Mouse (Mus musculus): ENCODE results near the gene Slco2a1. TPM values are rescaled to one million over a fixed set of nuclear protein-coding genes. Genes with fewer than 3 reads are reported as not detected.
A peak's percentile ranks its signal among the peaks of the same experiment; 100 is the strongest.

Slco2a1 gene
- polyA plus RNA-seq, 1 experiment from 2014 or later, result 0.54 TPM

- H3K27ac ChIP-seq, result no peak overlapping the region
- no peaks in the 10 kb centered on the region for H3K27me3 ChIP-seq
- H3K36me3 ChIP-seq (ENCODE audit: poor library complexity, severe bottlenecking), result no peaks in the 10 kb centered on the region
- no peaks in the 10 kb centered on the region for H3K9me3 ChIP-seq (replicated peaks)
- H3K4me2 ChIP-seq, result no peak overlapping the region
- no peak overlapping the region for H3K4me3 ChIP-seq
- H3K4me1 ChIP-seq, result peaks cover 7% of the 10 kb centered on the region; the same call in 1 of the 2 replicates
- 85% methylated on average over 7 of the region's 7 CpGs for WGBS
- H3K9ac ChIP-seq, result no peak overlapping the region
- no peak for ATAC-seq
Observed at GRCm38 (mm10) chr9:103053829-103054228, 65.3 kb downstream of the Slco2a1 start.

- Histone ChIP-seq H3K27me3 (no peaks in the 10 kb centered on the region), H3K9ac (no peak overlapping the region), H3K4me3 (no peak overlapping the region), H3K27ac (no peak overlapping the region), H3K4me2 (no peak overlapping the region), H3K36me3 (ENCODE audit: poor library complexity, severe bottlenecking) (no peaks in the 10 kb centered on the region), H3K9me3 (replicated peaks) (no peaks in the 10 kb centered on the region), H3K4me1 (peaks cover 7% of the 10 kb centered on the region; the same call in 1 of the 2 replicates)
- ATAC-seq, result no peak
- WGBS, result 62% methylated on average over 11 of the region's 11 CpGs
Observed at GRCm38 (mm10) chr9:103055061-103055460, 66.5 kb downstream of the Slco2a1 start.

GRCm38 (mm10) chr9:103056164-103056563 is 67.7 kb downstream of the Slco2a1 start:
- Histone ChIP-seq H3K9me3 (replicated peaks) (no peaks in the 10 kb centered on the region), H3K9ac (no peak overlapping the region), H3K27ac (no peak overlapping the region), H3K4me1 (peaks cover 7% of the 10 kb centered on the region; the same call in 1 of the 2 replicates), H3K4me2 (no peak overlapping the region), H3K4me3 (no peak overlapping the region), H3K36me3 (ENCODE audit: poor library complexity, severe bottlenecking) (no peaks in the 10 kb centered on the region), H3K27me3 (no peaks in the 10 kb centered on the region)
- no peak for ATAC-seq
- 92% methylated on average over 5 of the region's 5 CpGs for WGBS

GRCm38 (mm10) chr9:103060551-103060950 is 72.0 kb downstream of the Slco2a1 start:
- WGBS, result 92% methylated on average over 2 of the region's 2 CpGs
- Histone ChIP-seq H3K9ac (no peak overlapping the region), H3K36me3 (ENCODE audit: poor library complexity, severe bottlenecking) (no peaks in the 10 kb centered on the region), H3K27me3 (no peaks in the 10 kb centered on the region), H3K4me1 (0 out of 2 replicates have a peak, but pooled peaks cover under 1% of the 10 kb centered on the region), H3K4me3 (no peak overlapping the region), H3K4me2 (no peak overlapping the region), H3K27ac (no peak overlapping the region), H3K9me3 (replicated peaks) (no peaks in the 10 kb centered on the region)
- no peak for ATAC-seq

- no peaks in the 10 kb centered on the region for H3K27me3 ChIP-seq
- 83% methylated on average over 5 of the region's 5 CpGs for WGBS
- H3K4me2 ChIP-seq, result no peak overlapping the region
- H3K9me3 ChIP-seq (replicated peaks), result no peaks in the 10 kb centered on the region
- no peak overlapping the region for H3K27ac ChIP-seq
- no peak overlapping the region for H3K4me3 ChIP-seq
- H3K36me3 ChIP-seq (ENCODE audit: poor library complexity, severe bottlenecking), result no peaks in the 10 kb centered on the region
- no peak for ATAC-seq
- 0 out of 2 replicates have a peak, but pooled peaks cover 1% of the 10 kb centered on the region for H3K4me1 ChIP-seq
- H3K9ac ChIP-seq, result no peak overlapping the region
Observed at GRCm38 (mm10) chr9:103061471-103062053, 73.0 kb downstream of the Slco2a1 start.

- H3K4me2 ChIP-seq, result no peak overlapping the region
- no peak for ATAC-seq
- no peak overlapping the region for H3K9ac ChIP-seq
- no peaks in the 10 kb centered on the region for H3K36me3 ChIP-seq (ENCODE audit: poor library complexity, severe bottlenecking)
- H3K27me3 ChIP-seq, result no peaks in the 10 kb centered on the region
- H3K4me3 ChIP-seq, result no peak overlapping the region
- H3K27ac ChIP-seq, result no peak overlapping the region
- no peaks in the 10 kb centered on the region for H3K9me3 ChIP-seq (replicated peaks)
- H3K4me1 ChIP-seq, result 0 out of 2 replicates have a peak, but pooled peaks cover 9% of the 10 kb centered on the region
- 95% methylated on average over 6 of the region's 6 CpGs for WGBS
Observed at GRCm38 (mm10) chr9:103063591-103063990, 75.1 kb downstream of the Slco2a1 start.

GRCm38 (mm10) chr9:103066845-103067244 is 78.3 kb downstream of the Slco2a1 start:
- Histone ChIP-seq H3K4me2 (no peak overlapping the region), H3K36me3 (ENCODE audit: poor library complexity, severe bottlenecking) (no peaks in the 10 kb centered on the region), H3K4me3 (no peak overlapping the region), H3K4me1 (0 out of 2 replicates have a peak, but pooled peaks cover 9% of the 10 kb centered on the region), H3K27ac (no peak overlapping the region), H3K9ac (no peak overlapping the region), H3K27me3 (no peaks in the 10 kb centered on the region), H3K9me3 (replicated peaks) (no peaks in the 10 kb centered on the region)
- ATAC-seq, result 0 out of 2 replicates have a peak, but pooled peaks have one; percentile 27
- 69% methylated on average over 8 of the region's 8 CpGs for WGBS

- 90% methylated on average over 11 of the region's 11 CpGs for WGBS
- no peak for ATAC-seq
- H3K4me2 ChIP-seq, result no peak overlapping the region
- H3K27ac ChIP-seq, result no peak overlapping the region
- no peaks in the 10 kb centered on the region for H3K9me3 ChIP-seq (replicated peaks)
- no peaks in the 10 kb centered on the region for H3K27me3 ChIP-seq
- H3K4me3 ChIP-seq, result no peak overlapping the region
- H3K4me1 ChIP-seq, result 0 out of 2 replicates have a peak, but pooled peaks cover 9% of the 10 kb centered on the region
- H3K36me3 ChIP-seq (ENCODE audit: poor library complexity, severe bottlenecking), result no peaks in the 10 kb centered on the region
- no peak overlapping the region for H3K9ac ChIP-seq
Observed at GRCm38 (mm10) chr9:103067651-103068050, 79.1 kb downstream of the Slco2a1 start.

GRCm38 (mm10) chr9:103068769-103069168 is 80.3 kb downstream of the Slco2a1 start:
- 0 out of 2 replicates have a peak, but pooled peaks cover 9% of the 10 kb centered on the region for H3K4me1 ChIP-seq
- no peak for ATAC-seq

GRCm38 (mm10) chr9:103071541-103072203 is 83.2 kb downstream of the Slco2a1 start:
- Histone ChIP-seq H3K9ac (no peak overlapping the region), H3K4me1 (0 out of 2 replicates have a peak, but pooled peaks cover 7% of the 10 kb centered on the region), H3K27ac (no peak overlapping the region), H3K36me3 (ENCODE audit: poor library complexity, severe bottlenecking) (no peaks in the 10 kb centered on the region), H3K4me2 (no peak overlapping the region), H3K9me3 (replicated peaks) (no peaks in the 10 kb centered on the region), H3K4me3 (no peak overlapping the region), H3K27me3 (no peaks in the 10 kb centered on the region)
- no peak for ATAC-seq
- WGBS, result 82% methylated on average over 7 of the region's 7 CpGs

More at GRCm38 (mm10) chr9:103068769-103069168, 80.3 kb downstream of the Slco2a1 start:
- Histone ChIP-seq H3K27me3 (no peaks in the 10 kb centered on the region), H3K4me2 (no peak overlapping the region), H3K9me3 (replicated peaks) (no peaks in the 10 kb centered on the region), H3K4me3 (no peak overlapping the region), H3K9ac (no peak overlapping the region), H3K27ac (no peak overlapping the region), H3K36me3 (ENCODE audit: poor library complexity, severe bottlenecking) (no peaks in the 10 kb centered on the region)
- 96% methylated on average over 8 of the region's 8 CpGs for WGBS

GRCm38 (mm10) chr9:103072204-103072599 is 83.7 kb downstream of the Slco2a1 start:
- no peaks in the 10 kb centered on the region for H3K9me3 ChIP-seq (replicated peaks)
- no peaks in the 10 kb centered on the region for H3K36me3 ChIP-seq (ENCODE audit: poor library complexity, severe bottlenecking)
- no peak overlapping the region for H3K4me3 ChIP-seq
- H3K27me3 ChIP-seq, result no peaks in the 10 kb centered on the region
- H3K27ac ChIP-seq, result no peak overlapping the region
- no peak for ATAC-seq
- 0 out of 2 replicates have a peak, but pooled peaks cover 1% of the 10 kb centered on the region for H3K4me1 ChIP-seq
- no peak overlapping the region for H3K9ac ChIP-seq
- WGBS, result 93% methylated on average over 6 of the region's 6 CpGs
- H3K4me2 ChIP-seq, result no peak overlapping the region

- 93% methylated on average over 11 of the region's 11 CpGs for WGBS
Observed at GRCm38 (mm10) chr9:103072926-103073515, 84.5 kb downstream of the Slco2a1 start.

More at GRCm38 (mm10) chr9:103072926-103073515, 84.5 kb downstream of the Slco2a1 start:
- H3K9me3 ChIP-seq (replicated peaks), result no peaks in the 10 kb centered on the region
- no peak overlapping the region for H3K9ac ChIP-seq
- H3K4me1 ChIP-seq, result no peaks in the 10 kb centered on the region
- no peak overlapping the region for H3K27ac ChIP-seq
- no peaks in the 10 kb centered on the region for H3K27me3 ChIP-seq
- H3K4me2 ChIP-seq, result no peak overlapping the region
- H3K4me3 ChIP-seq, result no peak overlapping the region
- ATAC-seq, result no peak
- no peaks in the 10 kb centered on the region for H3K36me3 ChIP-seq (ENCODE audit: poor library complexity, severe bottlenecking)
